Mouse (Mus musculus): ENCODE measurements around the gene Kcna5. TPM values are rescaled to one million over a fixed set of nuclear protein-coding genes. Genes with fewer than 3 reads are reported as not detected.

The Kcna5 gene
- polyA plus RNA-seq, 1 experiment from 2014 or later = 2.8 TPM

DNA sequence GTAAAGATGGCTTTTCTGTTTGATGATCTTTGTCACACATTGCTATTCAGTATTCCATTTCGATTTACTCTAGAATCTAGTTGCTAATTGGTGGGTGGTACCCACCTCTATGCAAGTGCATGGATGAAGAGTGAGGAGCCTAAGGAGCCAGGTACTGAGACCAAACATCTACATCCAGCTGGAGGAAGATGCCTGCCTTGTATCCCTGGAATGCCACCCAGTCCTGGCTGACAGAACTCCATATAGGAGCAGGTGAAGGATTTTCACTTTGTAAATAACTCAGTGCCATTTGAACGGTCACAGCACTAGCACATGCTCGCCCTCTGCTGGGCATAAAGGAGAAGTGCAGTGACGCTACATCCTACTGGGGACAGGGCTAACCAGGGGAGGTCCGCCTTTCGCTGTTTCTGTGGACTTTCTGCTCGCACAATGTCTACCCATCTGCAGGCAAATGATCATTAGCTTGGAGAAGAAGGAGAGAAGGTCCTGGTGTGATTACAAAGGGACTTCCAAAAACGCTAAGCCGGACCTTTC is 16.7 kb upstream of the Kcna5 start:
- Histone ChIP-seq H3K27ac (ENCODE audit: low read length) (no peak overlapping the region), H3K9me3 (ENCODE audit: control insufficient read depth, low read length) (no peaks in the 10 kb centered on the region), H3K36me3 (ENCODE audit: control insufficient read depth, insufficient read depth, low read length) (no peaks in the 10 kb centered on the region), H3K4me3 (ENCODE audit: low read length) (no peak overlapping the region), H3K9ac (ENCODE audit: low read length) (no peak overlapping the region), H3K4me2 (ENCODE audit: low read depth, low read length) (no peak overlapping the region), H3K4me1 (replicated peaks; ENCODE audit: control insufficient read depth, insufficient read depth, low read length) (no peaks in the 10 kb centered on the region), H3K27me3 (ENCODE audit: control insufficient read depth, insufficient read depth, low read depth, low read length) (no peaks in the 10 kb centered on the region; the same call in 1 of the 2 replicates)
- WGBS = 19% methylated on average over 9 of the region's 9 CpGs
- peak; percentile 61 for ATAC-seq (ENCODE audit: low read depth)

- WGBS = 60% methylated on average over 16 of the region's 16 CpGs
- H3K9me3 ChIP-seq (ENCODE audit: control insufficient read depth, low read length) = no peaks in the 10 kb centered on the region
- H3K9ac ChIP-seq (ENCODE audit: low read length) = no peak overlapping the region
- H3K36me3 ChIP-seq (ENCODE audit: control insufficient read depth, insufficient read depth, low read length) = no peaks in the 10 kb centered on the region
- no peaks in the 10 kb centered on the region for H3K27me3 ChIP-seq (ENCODE audit: control insufficient read depth, insufficient read depth, low read depth, low read length)
- H3K4me3 ChIP-seq (ENCODE audit: low read length) = no peak overlapping the region
- no peak for ATAC-seq (ENCODE audit: low read depth)
- no peaks in the 10 kb centered on the region for H3K4me1 ChIP-seq (replicated peaks; ENCODE audit: control insufficient read depth, insufficient read depth, low read length)
- no peak overlapping the region for H3K27ac ChIP-seq (ENCODE audit: low read length)
- H3K4me2 ChIP-seq (ENCODE audit: low read depth, low read length) = no peak overlapping the region
Measured at GRCm38 (mm10) chr6:126544107-126545036, 9.2 kb upstream of the Kcna5 start.

GRCm38 (mm10) chr6:126542724-126543123 is 7.5 kb upstream of the Kcna5 start:
- ATAC-seq (ENCODE audit: low read depth) = no peak
- 78% methylated on average over 4 of the region's 4 CpGs for WGBS
- no peaks in the 10 kb centered on the region for H3K36me3 ChIP-seq (ENCODE audit: control insufficient read depth, insufficient read depth, low read length)

DNA sequence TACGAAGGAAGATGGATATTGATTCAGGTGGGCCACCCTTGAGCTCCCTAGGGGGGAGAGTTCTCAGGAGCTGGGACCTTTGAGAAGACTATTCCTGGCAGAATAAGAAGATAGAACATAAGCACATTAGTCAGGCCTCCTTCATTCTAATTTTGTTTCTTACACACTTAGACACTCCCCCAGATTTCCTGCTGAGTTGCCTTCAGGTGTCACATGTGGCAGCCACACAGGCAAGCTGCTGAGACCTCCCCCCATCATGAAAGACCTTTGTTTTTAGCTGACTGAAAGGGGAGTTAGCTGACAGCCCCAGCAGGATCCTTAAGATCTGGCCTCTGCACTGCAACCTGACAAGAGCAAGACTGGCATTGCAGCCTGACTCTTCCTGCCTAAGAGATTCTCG is 2.3 kb upstream of the Kcna5 start:
- Histone ChIP-seq H3K4me3 (ENCODE audit: low read length) (no peak overlapping the region), H3K27ac (ENCODE audit: low read length) (no peak overlapping the region), H3K9ac (ENCODE audit: low read length) (no peak overlapping the region), H3K27me3 (ENCODE audit: control insufficient read depth, insufficient read depth, low read depth, low read length) (peaks cover 9% of the 10 kb centered on the region; the same call in 1 of the 2 replicates), H3K4me2 (ENCODE audit: low read depth, low read length) (no peak overlapping the region), H3K4me1 (replicated peaks; ENCODE audit: control insufficient read depth, insufficient read depth, low read length) (peaks cover 16% of the 10 kb centered on the region), H3K9me3 (ENCODE audit: control insufficient read depth, low read length) (no peaks in the 10 kb centered on the region), H3K36me3 (ENCODE audit: control insufficient read depth, insufficient read depth, low read length) (no peaks in the 10 kb centered on the region)
- 35% methylated on average over 2 of the region's 2 CpGs for WGBS
- no peak for ATAC-seq (ENCODE audit: low read depth)

More at GRCm38 (mm10) chr6:126542724-126543123, 7.5 kb upstream of the Kcna5 start:
- H3K9ac ChIP-seq (ENCODE audit: low read length) = no peak overlapping the region
- no peaks in the 10 kb centered on the region for H3K9me3 ChIP-seq (ENCODE audit: control insufficient read depth, low read length)
- no peak overlapping the region for H3K27ac ChIP-seq (ENCODE audit: low read length)
- H3K4me2 ChIP-seq (ENCODE audit: low read depth, low read length) = no peak overlapping the region
- H3K4me1 ChIP-seq (replicated peaks; ENCODE audit: control insufficient read depth, insufficient read depth, low read length) = no peaks in the 10 kb centered on the region
- no peaks in the 10 kb centered on the region for H3K27me3 ChIP-seq (ENCODE audit: control insufficient read depth, insufficient read depth, low read depth, low read length)
- H3K4me3 ChIP-seq (ENCODE audit: low read length) = no peak overlapping the region

DNA sequence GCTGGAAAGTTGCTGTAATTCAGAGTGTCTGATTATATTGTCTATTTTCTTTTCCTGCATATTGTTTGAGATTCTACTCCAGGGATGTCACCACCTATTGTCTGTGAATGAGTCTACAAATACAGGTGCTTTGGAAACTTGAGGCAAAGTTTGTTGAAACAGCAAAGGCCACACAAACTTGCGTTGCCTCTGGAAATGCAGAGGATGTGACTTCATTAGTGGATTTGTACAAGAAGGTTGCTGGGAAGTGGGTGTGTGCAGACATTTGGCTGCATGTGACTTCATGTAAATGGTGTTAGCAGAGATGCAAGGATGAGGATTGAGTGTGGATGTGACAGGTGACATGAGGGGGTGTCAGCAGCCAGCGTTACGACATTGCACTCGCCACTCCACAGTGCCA is 1.7 kb upstream of the Kcna5 start:
- H3K4me2 ChIP-seq (ENCODE audit: low read depth, low read length) = no peak overlapping the region
- H3K27ac ChIP-seq (ENCODE audit: low read length) = no peak overlapping the region
- no peaks in the 10 kb centered on the region for H3K9me3 ChIP-seq (ENCODE audit: control insufficient read depth, low read length)
- WGBS = 49% methylated on average over 4 of the region's 4 CpGs
- H3K4me1 ChIP-seq (replicated peaks; ENCODE audit: control insufficient read depth, insufficient read depth, low read length) = peaks cover 18% of the 10 kb centered on the region
- H3K9ac ChIP-seq (ENCODE audit: low read length) = no peak overlapping the region
- no peak overlapping the region for H3K4me3 ChIP-seq (ENCODE audit: low read length)
- H3K36me3 ChIP-seq (ENCODE audit: control insufficient read depth, insufficient read depth, low read length) = no peaks in the 10 kb centered on the region
- peaks cover 9% of the 10 kb centered on the region; the same call in 1 of the 2 replicates for H3K27me3 ChIP-seq (ENCODE audit: control insufficient read depth, insufficient read depth, low read depth, low read length)
- no peak for ATAC-seq (ENCODE audit: low read depth)

DNA sequence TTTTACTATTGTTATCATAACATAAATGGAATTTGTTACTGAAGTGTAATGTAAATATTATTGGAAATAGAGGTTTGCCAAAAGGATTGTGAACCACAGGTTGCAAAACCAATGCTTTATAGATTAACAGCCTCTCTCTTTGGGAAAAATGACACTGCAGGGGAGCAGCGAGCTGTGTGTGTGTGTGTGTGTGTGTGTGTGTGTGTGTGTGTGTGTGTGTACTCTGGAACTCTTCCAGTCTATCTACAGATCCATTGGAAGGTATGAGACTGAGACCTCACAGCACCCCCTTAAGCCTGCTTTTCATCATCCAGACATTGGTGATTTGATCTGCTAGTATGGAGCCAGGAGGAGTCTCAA is 679 bp upstream of the Kcna5 start:
- WGBS = 23% methylated on average over 1 of the region's 1 CpGs
- H3K4me2 ChIP-seq (ENCODE audit: low read depth, low read length) = no peak overlapping the region
- no peak overlapping the region for H3K9ac ChIP-seq (ENCODE audit: low read length)
- ATAC-seq (ENCODE audit: low read depth) = no peak
- H3K27me3 ChIP-seq (ENCODE audit: control insufficient read depth, insufficient read depth, low read depth, low read length) = peaks cover 9% of the 10 kb centered on the region; the same call in 1 of the 2 replicates
- H3K4me3 ChIP-seq (ENCODE audit: low read length) = no peak overlapping the region
- peaks cover 18% of the 10 kb centered on the region for H3K4me1 ChIP-seq (replicated peaks; ENCODE audit: control insufficient read depth, insufficient read depth, low read length)
- H3K27ac ChIP-seq (ENCODE audit: low read length) = no peak overlapping the region
- H3K36me3 ChIP-seq (ENCODE audit: control insufficient read depth, insufficient read depth, low read length) = no peaks in the 10 kb centered on the region
- H3K9me3 ChIP-seq (ENCODE audit: control insufficient read depth, low read length) = no peaks in the 10 kb centered on the region

GRCm38 (mm10) chr6:126534531-126535207 is 543 bp downstream of the Kcna5 start:
- Histone ChIP-seq H3K4me2 (ENCODE audit: low read depth, low read length) (peak overlapping the region; percentile 54), H3K4me1 (replicated peaks; ENCODE audit: control insufficient read depth, insufficient read depth, low read length) (peaks cover 18% of the 10 kb centered on the region), H3K36me3 (ENCODE audit: control insufficient read depth, insufficient read depth, low read length) (no peaks in the 10 kb centered on the region), H3K9ac (ENCODE audit: low read length) (peak overlapping the region; percentile 49; the same call in 1 of the 2 replicates), H3K27ac (ENCODE audit: low read length) (no peak overlapping the region), H3K9me3 (ENCODE audit: control insufficient read depth, low read length) (no peaks in the 10 kb centered on the region), H3K27me3 (ENCODE audit: control insufficient read depth, insufficient read depth, low read depth, low read length) (peaks cover 9% of the 10 kb centered on the region; the same call in 1 of the 2 replicates), H3K4me3 (ENCODE audit: low read length) (peak overlapping the region; percentile 33)
- 21% methylated on average over 31 of the region's 31 CpGs for WGBS
- peak; percentile 26; the same call in 1 of the 2 replicates for ATAC-seq (ENCODE audit: low read depth)

DNA sequence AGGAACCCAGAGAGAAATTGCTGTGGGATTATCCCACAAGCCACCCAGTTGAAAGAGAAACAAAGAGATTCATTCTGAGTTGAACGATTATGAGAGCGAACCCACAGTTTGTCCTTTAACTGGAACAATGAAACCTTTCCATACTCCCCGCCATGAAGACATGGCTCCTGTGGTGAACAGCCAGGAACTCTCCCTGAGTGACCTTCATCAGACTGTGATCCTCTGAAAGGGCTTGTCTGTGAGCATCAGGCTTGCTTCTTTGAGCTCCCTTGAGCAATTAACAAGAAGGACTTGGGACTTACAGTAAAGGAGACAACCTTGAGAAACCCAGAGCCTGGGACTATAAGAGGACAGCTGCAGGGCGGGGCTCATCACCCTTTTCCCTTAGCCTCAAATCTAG is 3.9 kb downstream of the Kcna5 start:
- no peaks in the 10 kb centered on the region for H3K36me3 ChIP-seq (ENCODE audit: control insufficient read depth, insufficient read depth, low read length)
- ATAC-seq (ENCODE audit: low read depth) = no peak
- H3K4me3 ChIP-seq (ENCODE audit: low read length) = no peak overlapping the region
- no peak overlapping the region for H3K27ac ChIP-seq (ENCODE audit: low read length)
- 86% methylated on average over 4 of the region's 4 CpGs for WGBS
- no peaks in the 10 kb centered on the region for H3K9me3 ChIP-seq (ENCODE audit: control insufficient read depth, low read length)
- H3K27me3 ChIP-seq (ENCODE audit: control insufficient read depth, insufficient read depth, low read depth, low read length) = peaks cover 9% of the 10 kb centered on the region; the same call in 1 of the 2 replicates
- no peak overlapping the region for H3K9ac ChIP-seq (ENCODE audit: low read length)
- H3K4me1 ChIP-seq (replicated peaks; ENCODE audit: control insufficient read depth, insufficient read depth, low read length) = peaks cover 18% of the 10 kb centered on the region
- H3K4me2 ChIP-seq (ENCODE audit: low read depth, low read length) = no peak overlapping the region

DNA sequence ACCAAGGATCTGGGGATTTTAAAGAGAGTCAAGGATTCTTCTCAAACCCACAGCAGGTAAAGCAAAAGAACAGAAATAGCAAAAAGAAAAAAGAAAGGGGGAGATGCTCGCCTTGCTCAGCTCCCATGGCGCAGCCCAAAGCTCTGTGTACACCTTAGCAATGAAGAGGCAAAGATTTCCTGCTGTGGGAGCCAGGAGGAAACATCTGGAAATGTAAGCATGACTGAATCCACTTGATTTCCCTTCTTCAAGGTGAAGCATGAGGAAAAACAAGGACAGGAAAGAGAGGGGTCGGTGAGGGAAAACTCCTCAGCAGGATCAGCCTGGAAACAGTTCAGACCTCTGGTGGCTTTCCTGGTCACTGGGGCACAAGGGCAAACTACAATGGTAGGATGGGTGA is 5.2 kb downstream of the Kcna5 start:
- no peak for ATAC-seq (ENCODE audit: low read depth)
- H3K9ac ChIP-seq (ENCODE audit: low read length) = no peak overlapping the region
- 73% methylated on average over 3 of the region's 3 CpGs for WGBS
- no peak overlapping the region for H3K4me2 ChIP-seq (ENCODE audit: low read depth, low read length)
- no peak overlapping the region for H3K4me3 ChIP-seq (ENCODE audit: low read length)
- peaks cover 11% of the 10 kb centered on the region for H3K4me1 ChIP-seq (replicated peaks; ENCODE audit: control insufficient read depth, insufficient read depth, low read length)
- H3K27me3 ChIP-seq (ENCODE audit: control insufficient read depth, insufficient read depth, low read depth, low read length) = peaks cover 9% of the 10 kb centered on the region; the same call in 1 of the 2 replicates
- H3K27ac ChIP-seq (ENCODE audit: low read length) = no peak overlapping the region
- no peaks in the 10 kb centered on the region for H3K36me3 ChIP-seq (ENCODE audit: control insufficient read depth, insufficient read depth, low read length)
- H3K9me3 ChIP-seq (ENCODE audit: control insufficient read depth, low read length) = no peaks in the 10 kb centered on the region

Measured in lung, embryonic 16.5 days (tissue).